Mouse (Mus musculus): ENCODE measurements around the gene Snx29. TPM values are rescaled to one million over a fixed set of nuclear protein-coding genes. Genes with fewer than 3 reads are reported as not detected.

Snx29 gene
- polyA plus RNA-seq, 1 experiment from 2014 or later: 10.0 TPM

- TF ChIP-seq CTCF (IDR thresholded peaks at IDR 0.05): no peak
- no peak for TF ChIP-seq EP300 (IDR thresholded peaks at IDR 0.05)
- no peak for DNase-seq (ENCODE audit: low spot score)
- Histone ChIP-seq H3K27me3 (replicated peaks; ENCODE audit: insufficient read depth, low read length) (no peaks in the 10 kb centered on the region), H3K9ac (replicated peaks; ENCODE audit: low read depth) (no peak overlapping the region), H3K4me1 (ENCODE audit: insufficient read depth, low read depth, low read length) (no peaks in the 10 kb centered on the region), H3K27ac (ENCODE audit: low read length) (no peak overlapping the region), H3K36me3 (ENCODE audit: insufficient read depth, low read length) (peaks cover 13% of the 10 kb centered on the region; the same call in 1 of the 2 replicates), H3K4me3 (ENCODE audit: low read depth, low read length) (no peak overlapping the region), H3K9me3 (ENCODE audit: low read length) (no peaks in the 10 kb centered on the region), H3K4me2 (replicated peaks; ENCODE audit: low read depth, low read length) (no peak overlapping the region)
- WGBS: 42% methylated on average over 7 of the region's 7 CpGs
- no peak for ATAC-seq
Observed at GRCm38 (mm10) chr16:11400936-11401335, 78.2 kb downstream of the Snx29 start.

- Histone ChIP-seq H3K27me3 (replicated peaks; ENCODE audit: insufficient read depth, low read length) (no peaks in the 10 kb centered on the region), H3K27ac (ENCODE audit: low read length) (no peak overlapping the region), H3K9ac (replicated peaks; ENCODE audit: low read depth) (no peak overlapping the region), H3K9me3 (ENCODE audit: low read length) (no peaks in the 10 kb centered on the region), H3K4me2 (replicated peaks; ENCODE audit: low read depth, low read length) (no peak overlapping the region), H3K36me3 (ENCODE audit: insufficient read depth, low read length) (peaks cover 13% of the 10 kb centered on the region; the same call in 1 of the 2 replicates), H3K4me3 (ENCODE audit: low read depth, low read length) (no peak overlapping the region), H3K4me1 (ENCODE audit: insufficient read depth, low read depth, low read length) (no peaks in the 10 kb centered on the region; the same call in 1 of the 2 replicates)
- ATAC-seq (no peak), DNase-seq (ENCODE audit: low spot score) (no peak)
- WGBS: 65% methylated on average over 3 of the region's 3 CpGs
- TF ChIP-seq CTCF (IDR thresholded peaks at IDR 0.05) (no peak), EP300 (IDR thresholded peaks at IDR 0.05) (no peak)
Observed at GRCm38 (mm10) chr16:11405193-11405592, 82.5 kb downstream of the Snx29 start.

GRCm38 (mm10) chr16:11406201-11406600 is 83.5 kb downstream of the Snx29 start:
- DNase-seq (ENCODE audit: low spot score) (no peak), ATAC-seq (no peak)
- Histone ChIP-seq H3K27me3 (replicated peaks; ENCODE audit: insufficient read depth, low read length) (no peaks in the 10 kb centered on the region), H3K4me1 (ENCODE audit: insufficient read depth, low read depth, low read length) (no peaks in the 10 kb centered on the region; the same call in 1 of the 2 replicates), H3K4me2 (replicated peaks; ENCODE audit: low read depth, low read length) (no peak overlapping the region), H3K36me3 (ENCODE audit: insufficient read depth, low read length) (peaks cover 8% of the 10 kb centered on the region; the same call in 1 of the 2 replicates), H3K27ac (ENCODE audit: low read length) (no peak overlapping the region), H3K4me3 (ENCODE audit: low read depth, low read length) (no peak overlapping the region), H3K9ac (replicated peaks; ENCODE audit: low read depth) (no peak overlapping the region), H3K9me3 (ENCODE audit: low read length) (no peaks in the 10 kb centered on the region)
- 91% methylated on average over 5 of the region's 5 CpGs for whole genome bisulfite sequencing
- no peak for TF ChIP-seq CTCF (IDR thresholded peaks at IDR 0.05)
- no peak for TF ChIP-seq EP300 (IDR thresholded peaks at IDR 0.05)

- no peak for DNase-seq (ENCODE audit: low spot score)
- no peak for TF ChIP-seq EP300 (IDR thresholded peaks at IDR 0.05)
- TF ChIP-seq CTCF (IDR thresholded peaks at IDR 0.05): no peak
- no peaks in the 10 kb centered on the region for H3K27me3 ChIP-seq (replicated peaks; ENCODE audit: insufficient read depth, low read length)
- no peak overlapping the region for H3K4me3 ChIP-seq (ENCODE audit: low read depth, low read length)
- H3K4me2 ChIP-seq (replicated peaks; ENCODE audit: low read depth, low read length): no peak overlapping the region
- 68% methylated on average over 9 of the region's 9 CpGs for WGBS
- H3K9me3 ChIP-seq (ENCODE audit: low read length): no peaks in the 10 kb centered on the region
- no peak overlapping the region for H3K27ac ChIP-seq (ENCODE audit: low read length)
- ATAC-seq: no peak
- H3K36me3 ChIP-seq (ENCODE audit: insufficient read depth, low read length): peaks cover 8% of the 10 kb centered on the region; the same call in 1 of the 2 replicates
- H3K9ac ChIP-seq (replicated peaks; ENCODE audit: low read depth): no peak overlapping the region
- H3K4me1 ChIP-seq (ENCODE audit: insufficient read depth, low read depth, low read length): no peaks in the 10 kb centered on the region; the same call in 1 of the 2 replicates
Observed at GRCm38 (mm10) chr16:11406622-11407021, 83.9 kb downstream of the Snx29 start.

GRCm38 (mm10) chr16:11407932-11408620 is 85.4 kb downstream of the Snx29 start:
- ATAC-seq (peak; percentile 65), DNase-seq (ENCODE audit: low spot score) (peak; percentile 72)
- peaks cover 8% of the 10 kb centered on the region; the same call in 1 of the 2 replicates for H3K36me3 ChIP-seq (ENCODE audit: insufficient read depth, low read length)
- H3K9ac ChIP-seq (replicated peaks; ENCODE audit: low read depth): no peak overlapping the region
- no peak for TF ChIP-seq EP300 (IDR thresholded peaks at IDR 0.05)
- TF ChIP-seq CTCF (IDR thresholded peaks at IDR 0.05): no peak
- no peak overlapping the region for H3K4me2 ChIP-seq (replicated peaks; ENCODE audit: low read depth, low read length)
- no peak overlapping the region for H3K4me3 ChIP-seq (ENCODE audit: low read depth, low read length)
- no peaks in the 10 kb centered on the region; the same call in 1 of the 2 replicates for H3K4me1 ChIP-seq (ENCODE audit: insufficient read depth, low read depth, low read length)
- no peak overlapping the region for H3K27ac ChIP-seq (ENCODE audit: low read length)
- H3K27me3 ChIP-seq (replicated peaks; ENCODE audit: insufficient read depth, low read length): no peaks in the 10 kb centered on the region
- 34% methylated on average over 8 of the region's 8 CpGs for WGBS
- H3K9me3 ChIP-seq (ENCODE audit: low read length): no peaks in the 10 kb centered on the region

GRCm38 (mm10) chr16:11408726-11409125 is 86.0 kb downstream of the Snx29 start:
- Histone ChIP-seq H3K27ac (ENCODE audit: low read length) (no peak overlapping the region), H3K9me3 (ENCODE audit: low read length) (no peaks in the 10 kb centered on the region), H3K4me2 (replicated peaks; ENCODE audit: low read depth, low read length) (no peak overlapping the region), H3K9ac (replicated peaks; ENCODE audit: low read depth) (no peak overlapping the region), H3K4me3 (ENCODE audit: low read depth, low read length) (no peak overlapping the region), H3K27me3 (replicated peaks; ENCODE audit: insufficient read depth, low read length) (no peaks in the 10 kb centered on the region), H3K4me1 (ENCODE audit: insufficient read depth, low read depth, low read length) (no peaks in the 10 kb centered on the region; the same call in 1 of the 2 replicates), H3K36me3 (ENCODE audit: insufficient read depth, low read length) (peaks cover 4% of the 10 kb centered on the region; the same call in 1 of the 2 replicates)
- TF ChIP-seq EP300 (IDR thresholded peaks at IDR 0.05) (no peak), CTCF (IDR thresholded peaks at IDR 0.05) (no peak)
- DNase-seq (ENCODE audit: low spot score): no peak
- 65% methylated on average over 4 of the region's 4 CpGs for WGBS
- ATAC-seq: no peak
